Mouse (Mus musculus): ENCODE data around the gene Fam222a.

Gene Fam222a

DNA sequence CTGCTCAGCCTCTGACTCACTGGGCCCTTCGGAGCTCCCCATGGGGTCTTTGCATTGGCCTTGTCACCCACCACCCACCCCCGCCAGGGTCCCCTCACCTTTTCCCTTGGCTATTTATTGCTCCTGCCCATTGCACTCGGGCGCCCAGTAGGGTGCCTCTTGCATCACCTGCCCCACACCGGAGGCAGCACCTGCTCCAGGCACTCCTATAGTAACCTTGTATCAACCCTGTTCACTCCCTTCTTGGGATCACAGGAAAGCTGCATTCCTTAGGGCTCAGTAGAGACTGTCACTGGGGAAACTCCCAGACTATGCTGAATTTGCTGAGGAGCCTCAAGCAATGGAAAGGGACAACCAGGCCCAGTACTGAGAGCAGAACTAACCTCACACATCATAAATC lies 6.9 kb upstream of the Fam222a start:
- DNase-seq: no peak

DNA sequence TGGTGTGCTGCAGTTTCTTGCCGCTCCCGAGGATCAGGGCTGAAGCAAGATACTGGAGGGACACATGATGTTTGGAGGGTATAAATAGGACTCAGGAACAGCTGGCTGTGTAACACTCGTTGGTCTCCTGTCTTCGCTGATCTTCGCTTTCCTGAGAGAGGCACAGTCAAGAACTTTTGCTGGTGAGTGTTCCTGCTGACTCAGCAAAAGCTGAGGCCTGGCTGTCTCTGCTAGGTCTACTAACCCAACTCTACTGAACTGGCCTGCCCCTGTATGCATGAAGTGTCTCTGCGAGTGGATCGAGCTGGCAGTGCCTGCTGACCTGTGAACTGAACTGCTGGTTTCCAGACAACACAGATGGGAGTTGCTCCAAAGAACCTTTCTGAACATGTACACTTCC lies 3.8 kb upstream of the Fam222a start:
- DNase-seq: no peak

DNA sequence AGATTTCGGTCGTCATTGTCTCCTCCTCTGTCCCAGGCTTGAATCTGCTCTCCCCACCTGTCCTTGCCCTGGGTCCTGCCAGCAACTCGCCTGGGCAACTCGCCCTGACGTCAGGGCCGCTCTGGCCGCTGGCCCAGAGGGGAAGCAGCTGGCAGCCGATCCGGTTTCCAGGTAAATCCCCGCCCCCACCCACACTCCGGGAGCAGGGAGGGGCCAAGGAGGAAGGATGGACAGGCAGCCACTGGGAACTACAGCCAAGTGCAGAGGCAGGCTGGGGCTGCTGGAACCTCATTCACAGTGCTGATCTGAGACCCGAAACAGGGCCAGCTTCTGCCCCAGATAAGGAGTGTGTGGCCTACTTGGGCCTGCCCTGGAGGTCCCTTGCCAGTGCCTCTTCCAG lies 2.5 kb upstream of the Fam222a start:
- DNase-seq: peak; percentile 30

- DNase-seq: no peak
These were observed 2.1 kb upstream of the Fam222a start for GRCm38 (mm10) chr5:114565751-114566150.

GRCm38 (mm10) chr5:114566461-114566860 lies 1.4 kb upstream of the Fam222a start:
- no peak for DNase-seq

DNA sequence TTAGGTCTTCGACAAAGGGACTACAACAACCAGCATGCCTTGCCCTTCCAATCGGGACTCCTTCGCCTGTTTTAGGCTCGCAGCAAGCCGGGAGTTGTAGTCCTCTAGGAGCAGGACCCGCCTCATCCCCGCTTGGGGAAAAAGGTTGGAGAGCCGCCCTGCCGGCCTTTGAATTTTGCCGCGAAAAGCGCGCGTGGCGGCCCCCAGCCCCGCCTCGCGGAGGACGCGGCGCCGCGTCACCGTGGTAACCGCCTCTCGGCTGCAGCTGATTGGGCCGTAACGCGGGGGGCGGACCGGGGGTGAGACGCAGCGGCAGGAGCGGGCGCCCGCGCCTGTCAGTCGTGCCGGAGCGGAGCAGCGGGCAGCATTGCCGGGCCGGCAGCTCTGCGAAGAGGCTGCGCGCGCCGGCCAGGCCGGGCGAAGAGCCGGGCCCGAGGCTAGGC lies 720 bp upstream of the Fam222a start:
- peak; percentile 87 for DNase-seq

- no peak for DNase-seq
These were observed 1.0 kb downstream of the Fam222a start for GRCm38 (mm10) chr5:114568818-114569217.

- no peak for DNase-seq
These were observed 2.3 kb downstream of the Fam222a start for GRCm38 (mm10) chr5:114569918-114570670.

DNA sequence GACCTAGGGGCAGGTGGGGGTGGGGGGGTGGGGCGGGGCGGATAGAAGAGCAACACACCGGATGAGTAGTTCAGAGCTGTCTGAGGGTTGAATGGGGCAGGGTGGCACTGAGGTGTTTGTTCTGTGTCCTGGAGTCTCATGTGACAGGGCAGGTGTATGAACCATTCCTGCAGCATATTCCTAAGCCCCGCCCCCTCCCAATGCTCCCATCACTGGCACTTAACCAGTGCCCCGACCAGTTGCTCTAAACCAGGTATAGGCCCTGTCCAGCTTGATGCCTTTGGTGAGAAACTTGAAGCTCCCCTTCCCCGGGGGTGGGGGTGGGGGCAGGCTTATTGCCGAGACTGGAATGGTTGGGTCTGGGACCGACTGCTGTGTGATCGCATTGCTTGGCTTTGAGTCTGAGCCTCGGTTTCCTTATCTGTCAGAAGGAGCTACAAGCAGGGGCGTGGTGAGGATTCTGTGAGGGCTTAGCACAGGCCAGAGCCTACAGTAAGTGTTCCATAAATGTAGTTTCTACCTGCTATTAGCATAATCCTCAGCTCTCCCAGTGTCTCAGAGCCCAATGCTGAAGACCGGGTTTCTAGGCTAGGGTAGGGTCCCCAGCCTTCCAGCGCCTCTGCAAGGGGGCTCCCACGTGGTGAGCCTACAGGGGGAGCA lies 3.1 kb downstream of the Fam222a start:
- DNase-seq: no peak

- DNase-seq: no peak
These were observed 3.7 kb downstream of the Fam222a start for GRCm38 (mm10) chr5:114571451-114572030.

GRCm38 (mm10) chr5:114572997-114573396 lies 5.2 kb downstream of the Fam222a start:
- DNase-seq: no peak

DNA sequence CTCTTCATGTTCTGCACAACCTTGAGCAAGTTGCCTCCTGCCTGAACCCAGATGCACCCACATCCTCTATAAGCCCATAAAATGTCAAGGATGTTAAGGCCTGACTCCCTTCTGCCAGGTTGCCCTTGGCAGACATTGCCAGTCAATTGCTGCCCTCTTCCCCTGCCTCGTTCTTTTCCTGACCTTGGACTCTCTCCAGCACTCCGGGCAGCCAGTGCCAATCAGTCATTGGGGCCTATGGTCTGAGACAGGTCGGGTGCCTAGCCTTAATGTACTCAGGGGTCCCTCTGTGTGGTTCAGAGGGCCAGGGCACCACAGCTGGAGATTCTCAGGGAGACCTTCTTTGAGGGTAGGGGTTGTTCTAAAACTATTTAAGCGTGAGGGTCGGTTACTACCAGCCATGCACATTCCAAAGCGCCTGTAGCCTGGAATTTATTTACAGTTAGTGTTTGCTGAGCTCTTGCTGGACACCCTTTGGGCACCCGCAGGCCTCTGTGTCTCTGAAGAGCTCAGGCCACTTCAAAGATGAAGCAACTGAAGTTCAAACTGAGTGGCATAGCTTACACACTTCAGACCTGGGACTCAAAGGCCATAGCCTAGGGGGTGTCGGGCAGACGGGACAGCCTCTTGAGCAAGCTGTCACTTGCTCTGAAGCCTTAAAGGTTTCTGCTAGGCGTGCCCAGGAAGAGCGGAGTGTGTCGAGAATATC lies 6.3 kb downstream of the Fam222a start:
- DNase-seq: no peak

DNA sequence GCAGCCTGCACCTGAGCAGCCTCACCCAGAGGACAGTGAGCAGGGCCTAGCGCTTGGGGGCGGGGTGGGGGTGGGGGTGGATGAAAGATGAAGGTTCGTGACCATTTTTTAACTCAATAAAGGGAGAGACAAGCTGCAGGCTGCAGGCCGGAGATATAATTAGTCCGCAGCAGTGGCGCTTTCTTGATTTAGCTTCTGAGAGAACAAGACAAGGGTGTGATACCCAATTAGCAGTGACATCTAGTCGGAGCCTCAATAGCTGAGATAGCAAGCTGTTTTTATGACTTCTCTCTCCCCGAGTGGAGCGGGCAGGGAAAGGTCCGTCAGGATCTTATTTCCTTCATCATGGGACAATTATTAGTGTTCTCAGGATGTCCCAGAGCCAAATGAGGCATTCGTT lies 7.2 kb downstream of the Fam222a start:
- no peak for DNase-seq

DNA sequence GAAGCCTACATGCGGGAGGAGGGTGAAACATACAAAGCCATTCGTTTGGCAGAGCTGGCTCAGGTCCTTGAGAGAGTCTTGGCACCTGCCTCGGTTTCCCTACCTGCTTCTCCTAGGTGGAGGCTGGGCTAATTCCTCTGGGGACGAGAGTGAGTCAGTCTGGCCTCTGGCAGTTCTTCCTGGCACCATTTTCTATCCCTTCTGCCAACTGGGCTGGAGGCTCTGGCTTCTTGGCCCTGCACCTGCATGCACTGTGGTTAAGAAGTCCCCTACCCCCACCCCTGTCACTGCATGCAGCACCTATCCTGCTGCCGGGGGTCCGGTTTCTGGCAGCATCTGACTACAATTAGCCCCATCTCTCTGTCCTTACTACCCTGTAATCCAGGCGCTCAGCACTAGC lies 7.7 kb downstream of the Fam222a start:
- DNase-seq: no peak

- DNase-seq: no peak
These were observed 8.3 kb downstream of the Fam222a start for GRCm38 (mm10) chr5:114575986-114576605.

GRCm38 (mm10) chr5:114578361-114578760 lies 10.5 kb downstream of the Fam222a start:
- no peak for DNase-seq

- no peak for DNase-seq
These were observed 12.0 kb downstream of the Fam222a start for GRCm38 (mm10) chr5:114579714-114580357.

- DNase-seq: no peak
These were observed 13.7 kb downstream of the Fam222a start for GRCm38 (mm10) chr5:114581486-114581885.

DNA sequence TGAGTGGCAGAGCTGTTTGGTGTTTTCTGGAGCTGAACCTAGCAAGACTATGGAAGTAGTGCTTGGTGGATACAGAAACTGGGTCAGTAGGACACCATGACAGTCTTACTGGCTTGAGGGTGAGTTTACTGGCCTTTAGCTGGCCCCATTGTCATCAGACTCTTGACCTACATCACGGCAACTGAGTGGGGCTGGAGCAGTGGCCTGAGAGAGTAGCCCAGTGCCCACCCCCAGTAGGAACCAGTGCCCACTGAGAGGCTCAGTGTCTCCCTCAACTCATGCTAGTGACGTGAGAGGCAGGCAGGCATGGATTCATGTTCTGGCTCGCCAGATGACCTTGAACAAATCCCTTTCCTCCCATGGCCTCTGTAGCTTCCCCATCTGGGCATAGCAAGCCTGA lies 15.2 kb downstream of the Fam222a start:
- no peak for DNase-seq

GRCm38 (mm10) chr5:114583490-114584175 lies 15.8 kb downstream of the Fam222a start:
- DNase-seq: no peak

DNA sequence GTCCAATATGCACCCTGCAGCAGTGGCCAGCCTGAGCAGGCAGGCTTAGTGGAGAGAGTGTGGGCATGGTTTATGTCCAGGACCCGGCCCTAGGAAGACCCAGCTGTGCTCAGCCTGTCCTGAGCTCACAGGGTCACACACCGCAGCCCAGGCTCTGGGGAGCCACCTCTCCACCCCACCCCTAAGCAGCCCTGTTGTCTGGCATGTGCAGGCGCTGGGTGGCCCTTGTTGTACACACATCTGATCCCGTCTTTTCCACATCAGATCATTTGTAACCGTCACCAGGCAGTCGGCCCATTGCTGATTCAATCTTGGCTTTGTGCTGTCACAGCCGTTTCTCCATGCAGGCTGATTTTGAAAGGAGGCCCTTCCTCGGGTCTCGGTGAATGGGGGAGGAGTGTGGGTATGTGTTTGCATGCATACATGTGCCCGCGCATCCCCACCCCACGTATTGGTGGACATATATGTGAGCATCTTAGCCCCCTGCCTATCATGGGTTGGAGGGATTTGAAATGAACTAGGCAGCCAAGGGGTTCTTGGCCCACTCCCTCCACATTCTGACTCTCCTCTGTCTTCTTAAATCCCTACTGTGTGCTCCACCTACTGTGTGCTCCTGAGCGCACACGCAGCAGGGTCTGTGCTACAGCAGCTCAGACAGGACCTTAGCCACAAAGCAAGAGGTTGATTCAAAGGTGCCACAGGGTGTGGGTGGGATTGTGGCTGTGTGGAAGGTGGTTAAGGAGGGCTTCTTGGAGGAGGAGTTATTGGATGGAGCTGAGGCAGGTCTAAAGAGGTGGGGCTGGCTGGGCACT lies 16.7 kb downstream of the Fam222a start:
- no peak for DNase-seq

All from liver (tissue).